Mouse (Mus musculus) liver, adult 2 months (tissue): ENCODE measurements around the gene Dnttip1. TPM values are rescaled to one million over a fixed set of nuclear protein-coding genes. Genes with fewer than 3 reads are reported as not detected.

Source experiments
- DNase-seq: peaks from one replicate; pipeline ENCODE4 v3.0.0-alpha.2; 2011; ENCODE audit warnings: low read depth, low spot score; ENCODE audit errors: extremely low read depth
- H3K27ac ChIP-seq: fragments of 200-500 bp; replicated peaks from 2 replicates; pipeline ENCODE4 v1.5.1; 2012; ENCODE audit warnings: low read depth, mild to moderate bottlenecking, control low read depth, inconsistent platforms, low read length; ENCODE audit not compliant: insufficient read depth
- H3K27me3 ChIP-seq: fragments of 200-500 bp; 2 replicates; pipeline ENCODE4 v1.6.1; 2012; ENCODE audit warnings: mild to moderate bottlenecking, moderate library complexity, low read length, inconsistent platforms; ENCODE audit not compliant: control insufficient read depth, insufficient read depth
- H3K36me3 ChIP-seq: fragments of 200-500 bp; 2 replicates; pipeline ENCODE4 v1.6.1; 2012; ENCODE audit warnings: low read length, inconsistent platforms; ENCODE audit not compliant: control insufficient read depth, insufficient read depth
- H3K4me1 ChIP-seq: fragments of 200-500 bp; 2 replicates; pipeline ENCODE4 v1.6.1; 2011; ENCODE audit warnings: low read length; ENCODE audit not compliant: control insufficient read depth, insufficient read depth
- H3K4me3 ChIP-seq: fragments of 200-500 bp; 2 replicates; pipeline ENCODE4 v1.5.1; 2011; ENCODE audit warnings: low read depth, mild to moderate bottlenecking, control low read depth, low read length, moderate library complexity; ENCODE audit not compliant: insufficient read depth
- H3K79me2 ChIP-seq: fragments of 200-500 bp; 2 replicates; pipeline ENCODE4 v1.6.1; 2012; ENCODE audit warnings: inconsistent platforms, mild to moderate bottlenecking, low read length, moderate library complexity; ENCODE audit not compliant: control insufficient read depth, insufficient read depth
- H3K9ac ChIP-seq: fragments of 200-500 bp; 2 replicates; pipeline ENCODE4 v1.6.1; 2012; ENCODE audit warnings: low read depth, mild to moderate bottlenecking, control low read depth, inconsistent platforms, low read length
- CTCF ChIP-seq: fragments of 200-500 bp; IDR thresholded peaks from 2 replicates; pipeline ENCODE4 v1.5.1; 2011; ENCODE audit warnings: low read depth, low read length, control low read depth
- POLR2A ChIP-seq: fragments of 200-500 bp; IDR thresholded peaks from 2 replicates; pipeline ENCODE4 v1.6.1; 2011; ENCODE audit warnings: low read length, control low read depth; ENCODE audit not compliant: insufficient read depth; ENCODE audit errors: extremely low read depth
- WGBS: fragments of 180-500 bp; shearing (Covaris S2); methylation state at CpG from one replicate; pipeline ENCODE4 v1.1.7; 2018; 5-methylcytosine and 5-hydroxymethylcytosine counted together
- polyA plus RNA-seq: library from polyadenylated mRNA; depleted of rRNA; stranded (reverse); fragments of >200 nt; gene quantifications from 2 replicates; pipeline ENCODE4 v1.2.3, GENCODE M21; 2012
- total RNA-seq: library from RNA; depleted of rRNA; stranded (reverse); fragments of >200 nt; gene quantifications from 2 replicates; pipeline ENCODE4 v1.2.3, GENCODE M21; 2014

The Dnttip1 gene
- total and polyA plus RNA-seq, 2 experiments: 11.8 to 11.9 TPM

DNA sequence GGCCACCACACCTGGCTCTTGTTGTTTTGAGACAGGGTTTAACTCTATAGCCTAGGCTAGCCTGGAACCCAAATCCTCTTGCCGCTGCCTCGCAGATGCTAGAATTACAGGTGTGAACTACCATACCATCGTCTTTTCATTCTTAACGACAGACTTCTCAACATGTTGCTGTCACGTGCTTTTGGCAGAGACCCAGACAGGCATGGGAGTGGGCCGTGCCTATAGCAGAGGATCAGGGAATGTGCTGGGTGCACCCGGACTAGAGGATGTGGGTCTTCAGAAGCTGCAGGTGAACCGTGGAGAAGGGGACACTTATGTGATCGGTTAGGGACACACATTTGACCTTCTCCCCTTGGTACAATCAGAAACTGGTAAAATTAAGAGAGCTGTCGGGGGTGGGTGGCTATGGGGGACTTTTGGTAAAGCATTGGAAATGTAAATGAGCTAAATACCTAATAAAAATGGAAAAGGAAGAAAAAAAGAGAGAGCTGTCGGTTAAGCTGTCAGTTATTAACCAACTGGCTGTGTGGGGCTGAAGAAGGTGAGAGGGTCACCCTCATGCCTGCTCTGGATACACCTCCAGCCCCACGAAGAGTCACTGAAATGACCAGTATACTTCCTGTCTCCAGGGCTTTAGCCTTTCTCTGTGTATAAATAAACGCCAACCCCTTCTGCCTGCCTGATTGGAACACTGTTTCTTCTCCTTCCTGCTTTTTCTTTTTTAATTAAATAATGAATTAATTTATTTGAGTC is 54.6 kb downstream of the Dnttip1 start:
- peaks cover 13% of the 10 kb centered on the region for H3K36me3 ChIP-seq
- no peaks in the 10 kb centered on the region for H3K27me3 ChIP-seq
- peaks cover 9% of the 10 kb centered on the region for H3K4me1 ChIP-seq
- TF ChIP-seq CTCF (no peak), POLR2A (no peak)
- DNase-seq: no peak
- H3K4me3 ChIP-seq: no peak overlapping the region
- 82% methylated on average over 13 of the region's 13 CpGs for WGBS
- H3K79me2 ChIP-seq: peaks cover 10% of the 10 kb centered on the region; the same call in 1 of the 2 replicates
- H3K9ac ChIP-seq: no peak overlapping the region
- H3K27ac ChIP-seq: no peak overlapping the region

GRCm38 (mm10) chr2:164803201-164803920 is 57.6 kb downstream of the Dnttip1 start:
- Histone ChIP-seq H3K4me3 (peak overlapping the region; percentile 77), H3K27me3 (no peaks in the 10 kb centered on the region), H3K36me3 (no peaks in the 10 kb centered on the region), H3K79me2 (peaks cover 10% of the 10 kb centered on the region; the same call in 1 of the 2 replicates), H3K9ac (peak overlapping the region; percentile 42), H3K27ac (peak overlapping the region; percentile 76), H3K4me1 (peaks cover 9% of the 10 kb centered on the region)
- peak; percentile 73 for DNase-seq
- TF ChIP-seq CTCF: no peak
- TF ChIP-seq POLR2A: no peak
- WGBS: 28% methylated on average over 16 of the region's 16 CpGs

GRCm38 (mm10) chr2:164803921-164804313 is 58.1 kb downstream of the Dnttip1 start:
- H3K9ac ChIP-seq: peak overlapping the region; percentile 87; the same call in 1 of the 2 replicates
- peak overlapping the region; percentile 76 for H3K27ac ChIP-seq
- H3K36me3 ChIP-seq: no peaks in the 10 kb centered on the region
- H3K4me3 ChIP-seq: peak overlapping the region; percentile 77
- DNase-seq: no peak
- H3K79me2 ChIP-seq: peaks cover 10% of the 10 kb centered on the region; the same call in 1 of the 2 replicates
- 23% methylated on average over 1 of the region's 1 CpGs for WGBS
- peaks cover 9% of the 10 kb centered on the region for H3K4me1 ChIP-seq
- TF ChIP-seq CTCF (no peak), POLR2A (no peak)
- no peaks in the 10 kb centered on the region for H3K27me3 ChIP-seq

- Histone ChIP-seq H3K79me2 (peaks cover 10% of the 10 kb centered on the region; the same call in 1 of the 2 replicates), H3K27me3 (no peaks in the 10 kb centered on the region), H3K9ac (peak within 1 kb of the TSS; percentile 87), H3K4me1 (peaks cover 9% of the 10 kb centered on the region), H3K36me3 (no peaks in the 10 kb centered on the region), H3K27ac (peak within 1 kb of the TSS; percentile 87), H3K4me3 (peak within 1 kb of the TSS; percentile 77)
- peak; percentile 98 for DNase-seq
- TF ChIP-seq CTCF (no peak), POLR2A (peak; percentile 85)
- under 1% methylated on average over 47 of the region's 47 CpGs for WGBS
These were observed 58.9 kb downstream of the Dnttip1 start, which contains the start of the genes Acot8 and Zswim3 for GRCm38 (mm10) chr2:164804533-164805331. Gene Acot8, minus strand, starts transcription at chr2:164804882. Gene Zswim3, plus strand, starts transcription at chr2:164805098.

DNA sequence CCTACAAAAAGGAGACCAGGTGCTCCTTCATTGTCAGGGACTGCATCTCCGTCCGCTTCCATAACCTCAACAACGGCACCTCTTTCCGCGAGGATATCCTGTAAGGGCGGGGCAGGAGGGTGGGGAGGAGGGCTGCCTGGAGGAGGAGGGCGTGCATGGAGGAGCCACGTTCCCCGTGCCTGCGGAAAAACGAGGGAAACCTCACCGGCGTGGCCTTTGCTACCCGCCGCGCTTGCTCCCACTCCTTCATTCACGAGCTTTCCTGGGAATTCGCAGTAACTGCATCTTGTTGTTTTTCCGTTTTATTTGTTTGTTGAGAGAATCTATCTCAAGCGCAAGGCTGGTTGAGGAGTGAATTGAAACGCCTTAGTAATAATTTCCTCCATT is 59.5 kb downstream of the Dnttip1 start:
- H3K4me1 ChIP-seq: peaks cover 9% of the 10 kb centered on the region
- DNase-seq: no peak

More for the DNA sequence above, 59.5 kb downstream of the Dnttip1 start:
- TF ChIP-seq CTCF: no peak
- TF ChIP-seq POLR2A: no peak
- 1% methylated on average over 21 of the region's 21 CpGs for WGBS
- Histone ChIP-seq H3K36me3 (no peaks in the 10 kb centered on the region), H3K9ac (peak overlapping the region; percentile 78), H3K79me2 (peaks cover 10% of the 10 kb centered on the region; the same call in 1 of the 2 replicates), H3K27ac (peak overlapping the region; percentile 87), H3K4me3 (peak overlapping the region; percentile 68), H3K27me3 (no peaks in the 10 kb centered on the region)
